Mouse (Mus musculus) hindbrain, embryonic 11.5 days (tissue): ENCODE measurements around the gene Engase. TPM values are rescaled to one million over a fixed set of nuclear protein-coding genes. Genes with fewer than 3 reads are reported as not detected.

Experiments
- polyA plus RNA-seq: library from polyadenylated mRNA; unstranded; fragments of >200 nt; fragmentation: Nextera tagmentation; extraction: Ambion mirVana; gene quantifications from 2 replicates; pipeline ENCODE4 v1.2.1, GENCODE M21; 2014

The Engase gene
- polyA plus RNA-seq, 1 experiment from 2014 or later = 4.7 TPM

Other genes with a start within 250 kb of the Engase start
- 16.5 and 16.7 TPM in 2 replicates for gene Cyth1, start 228.2 kb upstream of the Engase start, polyA plus RNA-seq
- gene Usp36, start 186.6 kb upstream of the Engase start, polyA plus RNA-seq = 9.8 and 9.9 TPM in 2 replicates
- gene Cep295nl, start 134.3 kb upstream of the Engase start, polyA plus RNA-seq = 0.37 and 0.42 TPM in 2 replicates
- gene Timp2, start 121.1 kb upstream of the Engase start, polyA plus RNA-seq = 39.5 and 41.2 TPM in 2 replicates
- gene Lgals3bp, start 74.7 kb upstream of the Engase start, polyA plus RNA-seq = 1.9 and 2.7 TPM in 2 replicates
- gene Cant1, start 57.7 kb upstream of the Engase start, polyA plus RNA-seq = 21.0 and 21.1 TPM in 2 replicates
- gene C1qtnf1, start 48.6 kb upstream of the Engase start, polyA plus RNA-seq = 1.1 and 2.5 TPM in 2 replicates